Mouse (Mus musculus): ENCODE results near the gene Dnm2. TPM values are rescaled to one million over a fixed set of nuclear protein-coding genes. Genes with fewer than 3 reads are reported as not detected.

The Dnm2 gene
- total and polyA plus RNA-seq, 2 experiments, result 28.9 to 74.4 TPM

GRCm38 (mm10) chr9:21493907-21494306, 69.2 kb downstream of the Dnm2 start:
- no peaks in the 10 kb centered on the region for H3K79me2 ChIP-seq (ENCODE audit: control insufficient read depth, insufficient read depth, low read length)
- WGBS, result 84% methylated on average over 2 of the region's 2 CpGs
- no peak overlapping the region for H3K4me3 ChIP-seq (ENCODE audit: insufficient read depth, low read depth, low read length)
- no peaks in the 10 kb centered on the region for H3K27me3 ChIP-seq (ENCODE audit: control insufficient read depth, insufficient read depth, low read length)
- DNase-seq (ENCODE audit: extremely low read depth, low read depth, low spot score), result no peak
- TF ChIP-seq CTCF (IDR thresholded peaks at IDR 0.05; ENCODE audit: low read depth, low read length) (no peak), POLR2A (IDR thresholded peaks at IDR 0.05; ENCODE audit: extremely low read depth, insufficient read depth, low read length) (no peak)
- no peak overlapping the region for H3K9ac ChIP-seq (ENCODE audit: low read depth, low read length)
- H3K4me1 ChIP-seq (ENCODE audit: control insufficient read depth, insufficient read depth, low read length), result no peaks in the 10 kb centered on the region
- no peak overlapping the region for H3K27ac ChIP-seq (replicated peaks; ENCODE audit: insufficient read depth, low read depth, low read length)
- no peaks in the 10 kb centered on the region; the same call in 1 of the 2 replicates for H3K36me3 ChIP-seq (ENCODE audit: control insufficient read depth, insufficient read depth, low read length)

- 92% methylated on average over 9 of the region's 9 CpGs for WGBS
- Histone ChIP-seq H3K36me3 (ENCODE audit: control insufficient read depth, insufficient read depth, low read length) (peaks cover 5% of the 10 kb centered on the region), H3K27ac (replicated peaks; ENCODE audit: insufficient read depth, low read depth, low read length) (no peak overlapping the region)
Measured at GRCm38 (mm10) chr9:21494726-21495125, 70.0 kb downstream of the Dnm2 start.

GRCm38 (mm10) chr9:21496308-21497049, 71.8 kb downstream of the Dnm2 start:
- Histone ChIP-seq H3K4me1 (ENCODE audit: control insufficient read depth, insufficient read depth, low read length) (no peaks in the 10 kb centered on the region), H3K9ac (ENCODE audit: low read depth, low read length) (no peak overlapping the region), H3K27me3 (ENCODE audit: control insufficient read depth, insufficient read depth, low read length) (no peaks in the 10 kb centered on the region), H3K79me2 (ENCODE audit: control insufficient read depth, insufficient read depth, low read length) (no peaks in the 10 kb centered on the region), H3K36me3 (ENCODE audit: control insufficient read depth, insufficient read depth, low read length) (peaks cover 7% of the 10 kb centered on the region), H3K27ac (replicated peaks; ENCODE audit: insufficient read depth, low read depth, low read length) (no peak overlapping the region), H3K4me3 (ENCODE audit: insufficient read depth, low read depth, low read length) (no peak overlapping the region)
- no peak for DNase-seq (ENCODE audit: extremely low read depth, low read depth, low spot score)
- 87% methylated on average over 19 of the region's 19 CpGs for WGBS
- TF ChIP-seq CTCF (IDR thresholded peaks at IDR 0.05; ENCODE audit: low read depth, low read length) (no peak), POLR2A (IDR thresholded peaks at IDR 0.05; ENCODE audit: extremely low read depth, insufficient read depth, low read length) (no peak)

More at GRCm38 (mm10) chr9:21494726-21495125, 70.0 kb downstream of the Dnm2 start:
- Histone ChIP-seq H3K4me1 (ENCODE audit: control insufficient read depth, insufficient read depth, low read length) (no peaks in the 10 kb centered on the region), H3K9ac (ENCODE audit: low read depth, low read length) (no peak overlapping the region), H3K79me2 (ENCODE audit: control insufficient read depth, insufficient read depth, low read length) (no peaks in the 10 kb centered on the region), H3K4me3 (ENCODE audit: insufficient read depth, low read depth, low read length) (no peak overlapping the region), H3K27me3 (ENCODE audit: control insufficient read depth, insufficient read depth, low read length) (no peaks in the 10 kb centered on the region)
- DNase-seq (ENCODE audit: extremely low read depth, low read depth, low spot score), result no peak
- TF ChIP-seq CTCF (IDR thresholded peaks at IDR 0.05; ENCODE audit: low read depth, low read length) (no peak), POLR2A (IDR thresholded peaks at IDR 0.05; ENCODE audit: extremely low read depth, insufficient read depth, low read length) (no peak)

DNA sequence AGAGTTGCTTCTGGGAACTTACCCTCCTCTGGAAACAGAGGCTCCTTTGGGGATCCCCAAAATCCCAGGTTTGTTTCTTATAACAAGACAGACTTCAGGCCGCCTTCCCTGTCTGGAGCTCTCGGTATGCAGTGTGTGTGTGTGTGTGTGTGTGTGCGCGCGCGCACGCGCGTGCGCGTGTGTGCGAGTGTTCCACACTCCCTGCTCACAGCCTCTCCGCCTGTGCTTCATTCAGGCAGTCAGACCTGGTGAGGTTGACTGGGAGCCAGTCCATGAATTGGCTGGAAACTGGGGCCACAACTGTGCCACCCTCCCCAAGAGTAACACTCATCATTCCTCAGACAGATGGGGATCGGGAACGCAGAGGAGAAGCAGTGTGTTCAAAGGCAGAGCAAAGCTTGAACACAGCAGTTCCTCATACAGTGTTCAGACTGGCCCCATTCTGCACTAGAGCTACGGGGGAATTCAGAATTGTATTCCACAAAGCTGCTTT, 72.4 kb downstream of the Dnm2 start:
- 97% methylated on average over 16 of the region's 16 CpGs for WGBS
- no peaks in the 10 kb centered on the region for H3K4me1 ChIP-seq (ENCODE audit: control insufficient read depth, insufficient read depth, low read length)
- no peak overlapping the region for H3K9ac ChIP-seq (ENCODE audit: low read depth, low read length)
- no peaks in the 10 kb centered on the region for H3K27me3 ChIP-seq (ENCODE audit: control insufficient read depth, insufficient read depth, low read length)
- peaks cover 7% of the 10 kb centered on the region for H3K36me3 ChIP-seq (ENCODE audit: control insufficient read depth, insufficient read depth, low read length)
- no peak overlapping the region for H3K27ac ChIP-seq (replicated peaks; ENCODE audit: insufficient read depth, low read depth, low read length)
- no peak for TF ChIP-seq CTCF (IDR thresholded peaks at IDR 0.05; ENCODE audit: low read depth, low read length)
- TF ChIP-seq POLR2A (IDR thresholded peaks at IDR 0.05; ENCODE audit: extremely low read depth, insufficient read depth, low read length), result no peak
- H3K79me2 ChIP-seq (ENCODE audit: control insufficient read depth, insufficient read depth, low read length), result no peaks in the 10 kb centered on the region
- no peak overlapping the region for H3K4me3 ChIP-seq (ENCODE audit: insufficient read depth, low read depth, low read length)
- no peak for DNase-seq (ENCODE audit: extremely low read depth, low read depth, low spot score)

GRCm38 (mm10) chr9:21497664-21498063, 73.0 kb downstream of the Dnm2 start:
- no peak overlapping the region for H3K9ac ChIP-seq (ENCODE audit: low read depth, low read length)

More at GRCm38 (mm10) chr9:21497664-21498063, 73.0 kb downstream of the Dnm2 start:
- H3K27me3 ChIP-seq (ENCODE audit: control insufficient read depth, insufficient read depth, low read length), result no peaks in the 10 kb centered on the region
- no peaks in the 10 kb centered on the region for H3K4me1 ChIP-seq (ENCODE audit: control insufficient read depth, insufficient read depth, low read length)
- 88% methylated on average over 2 of the region's 2 CpGs for WGBS
- H3K36me3 ChIP-seq (ENCODE audit: control insufficient read depth, insufficient read depth, low read length), result peaks cover 7% of the 10 kb centered on the region
- TF ChIP-seq CTCF (IDR thresholded peaks at IDR 0.05; ENCODE audit: low read depth, low read length), result no peak
- no peak for TF ChIP-seq POLR2A (IDR thresholded peaks at IDR 0.05; ENCODE audit: extremely low read depth, insufficient read depth, low read length)
- no peak overlapping the region for H3K27ac ChIP-seq (replicated peaks; ENCODE audit: insufficient read depth, low read depth, low read length)
- no peaks in the 10 kb centered on the region for H3K79me2 ChIP-seq (ENCODE audit: control insufficient read depth, insufficient read depth, low read length)
- DNase-seq (ENCODE audit: extremely low read depth, low read depth, low spot score), result no peak
- no peak overlapping the region for H3K4me3 ChIP-seq (ENCODE audit: insufficient read depth, low read depth, low read length)

All from liver, adult 2 months (tissue).